Mouse (Mus musculus) kidney, embryonic 15.5 days (tissue): ENCODE results near the gene Kcnq4. TPM values are rescaled to one million over a fixed set of nuclear protein-coding genes. Genes with fewer than 3 reads are reported as not detected.

Experiments
- microRNA counts: library from miRNA; unstranded; fragments of <30 nt; microRNA quantifications from one replicate; lab custom pipeline; 2016
- microRNA-seq: library from miRNA; unstranded; fragments of <30 nt; microRNA quantifications from one replicate; pipeline ENCODE4, GENCODE M21; 2016
- polyA plus RNA-seq: library from polyadenylated mRNA; unstranded; fragments of >200 nt; fragmentation: Nextera tagmentation; extraction: Ambion mirVana; gene quantifications from 2 replicates; pipeline ENCODE4 v1.2.1, GENCODE M21; 2015

Gene Kcnq4
- polyA plus RNA-seq, 1 experiment from 2014 or later = 1.4 TPM

MicroRNAs within 50 kb of the gene (microRNA counts, 519-probe panel; counts per million panel counts)
- 2,328 counts per million, percentile 32 among the panel's probes with 10 or more counts for microRNA mmu-miR-30e (lab: Ali Mortazavi, UCI)

Small RNA genes within 50 kb of the gene (microRNA-seq; reads per million reads assigned to microRNA genes)
- gene Mir30c-1 (95.0 reads per million, percentile 56 among the genes with 10 or more reads in this experiment), gene Mir30e (not detected), gene Mir30f (not detected)

Other genes with a start within 250 kb of the Kcnq4 start
- not detected in 2 replicates for gene Slfnl1, start 216.4 kb downstream of the Kcnq4 start, polyA plus RNA-seq
- gene Ctps, start 178.3 kb downstream of the Kcnq4 start, polyA plus RNA-seq = 83.1 and 84.0 TPM in 2 replicates
- gene Gm8439, start 159.9 kb downstream of the Kcnq4 start, polyA plus RNA-seq = not detected in 2 replicates
- 11.3 and 12.9 TPM in 2 replicates for gene Cited4, start 82.0 kb downstream of the Kcnq4 start, polyA plus RNA-seq
- 112 and 115 TPM in 2 replicates for gene Nfyc, start 83.0 kb upstream of the Kcnq4 start, polyA plus RNA-seq
- gene Rims3, start 106.2 kb upstream of the Kcnq4 start, polyA plus RNA-seq = 0.54 and 1.2 TPM in 2 replicates
- gene Exo5, start 176.4 kb upstream of the Kcnq4 start, polyA plus RNA-seq = 31.4 and 32.7 TPM in 2 replicates
- 9.2 and 11.1 TPM in 2 replicates for gene Zfp69, start 203.1 kb upstream of the Kcnq4 start, polyA plus RNA-seq